Mouse (Mus musculus) heart, postnatal 25 days (tissue): ENCODE data around the gene Gorab. TPM values are rescaled to one million over a fixed set of nuclear protein-coding genes. Genes with fewer than 3 reads are reported as not detected.

Experiments
- DNase-seq: peaks from one replicate; pipeline ENCODE4 v3.0.0; 2022; ENCODE audit warnings: low spot score
- intact Hi-C: fragments of 180-260 bp; cut with DNase I; formaldehyde crosslinking; loops from one replicate; pipeline ENCODE4 v1.15.1; 2025
- total RNA-seq, 2 experiments: library from RNA; stranded (reverse); gene quantifications; 2 replicates each; pipeline ENCODE4 v1.2.3; 2021

The Gorab gene
- total RNA-seq = 1 to 10 TPM; 2.6 to 3.2 TPM

- intact Hi-C loops = loop anchor here (5.0 kb wide), 1 partner anchor 91 kb away; the partner anchor contains the start of gene Prrx1
- DNase-seq = peak; percentile 87
Measured at GRCm38 (mm10) chr1:163403498-163404126, at the start of gene Gorab. Gene Gorab, minus strand, starts transcription at chr1:163403669.

GRCm38 (mm10) chr1:163443832-163444231 is 40.4 kb upstream of the Gorab start:
- no peak for DNase-seq
- intact Hi-C loops = no loop called here

- no peak for DNase-seq
- intact Hi-C loops = no loop called here
Measured at GRCm38 (mm10) chr1:163439002-163439401, 35.5 kb upstream of the Gorab start.

- DNase-seq = no peak
- intact Hi-C loops = no loop called here
Measured at GRCm38 (mm10) chr1:163423467-163424014, 20.1 kb upstream of the Gorab start.

GRCm38 (mm10) chr1:163417191-163417590 is 13.7 kb upstream of the Gorab start:
- intact Hi-C loops = no loop called here

GRCm38 (mm10) chr1:163414200-163414599 is 10.7 kb upstream of the Gorab start:
- intact Hi-C loops = no loop called here

More at GRCm38 (mm10) chr1:163417191-163417590, 13.7 kb upstream of the Gorab start:
- DNase-seq = no peak

GRCm38 (mm10) chr1:163406203-163406602 is 2.7 kb upstream of the Gorab start:
- DNase-seq = no peak
- intact Hi-C loops = no loop called here

More at GRCm38 (mm10) chr1:163414200-163414599, 10.7 kb upstream of the Gorab start:
- no peak for DNase-seq

GRCm38 (mm10) chr1:163391321-163391720 is 12.1 kb downstream of the Gorab start:
- intact Hi-C loops = no loop called here
- no peak for DNase-seq

- intact Hi-C loops = no loop called here
- DNase-seq = no peak
Measured at GRCm38 (mm10) chr1:163390044-163390443, 13.4 kb downstream of the Gorab start.

- intact Hi-C loops = loop anchor here (10.0 kb wide), 1 partner anchor 231 kb away; no protein-coding TSS in a partner anchor
- peak; percentile 17 for DNase-seq
Measured at GRCm38 (mm10) chr1:163386196-163386595, 17.3 kb downstream of the Gorab start.

GRCm38 (mm10) chr1:163383442-163384027 is 19.9 kb downstream of the Gorab start:
- intact Hi-C loops = loop anchor here (5.0 to 10.0 kb wide), 2 partner anchors 66 to 229 kb away; no protein-coding TSS in a partner anchor
- DNase-seq = no peak

- intact Hi-C loops = loop anchor here (5.0 to 10.0 kb wide), 2 partner anchors 65 to 227 kb away; no protein-coding TSS in a partner anchor
- no peak for DNase-seq
Measured at GRCm38 (mm10) chr1:163382048-163382719, 21.3 kb downstream of the Gorab start.

GRCm38 (mm10) chr1:163380591-163380990 is 22.9 kb downstream of the Gorab start:
- no peak for DNase-seq
- intact Hi-C loops = loop anchor here (5.0 to 10.0 kb wide), 2 partner anchors 63 to 226 kb away; no protein-coding TSS in a partner anchor

- DNase-seq = peak; percentile 33
- intact Hi-C loops = loop anchor here (5.0 to 10.0 kb wide), 2 partner anchors 63 to 225 kb away; no protein-coding TSS in a partner anchor
Measured at GRCm38 (mm10) chr1:163380072-163380471, 23.4 kb downstream of the Gorab start.

GRCm38 (mm10) chr1:163377924-163378323 is 25.5 kb downstream of the Gorab start:
- DNase-seq = no peak
- intact Hi-C loops = no loop called here

- intact Hi-C loops = no loop called here
- DNase-seq = no peak
Measured at GRCm38 (mm10) chr1:163376818-163377581, 26.5 kb downstream of the Gorab start.

GRCm38 (mm10) chr1:163374455-163374854 is 29.0 kb downstream of the Gorab start:
- DNase-seq = no peak
- intact Hi-C loops = no loop called here

- DNase-seq = peak; percentile 14
- intact Hi-C loops = no loop called here
Measured at GRCm38 (mm10) chr1:163362202-163362601, 41.3 kb downstream of the Gorab start.

GRCm38 (mm10) chr1:163361376-163361775 is 42.1 kb downstream of the Gorab start:
- DNase-seq = no peak
- intact Hi-C loops = no loop called here

- no peak for DNase-seq
- intact Hi-C loops = no loop called here
Measured at GRCm38 (mm10) chr1:163360796-163361195, 42.7 kb downstream of the Gorab start.
